Mouse (Mus musculus) lung, adult 2 months (tissue): ENCODE measurements around the gene Cdk14.

Source experiments
- CTCF ChIP-seq: fragments of 200-500 bp; IDR thresholded peaks from 2 replicates; pipeline ENCODE4 v1.5.1; 2011; ENCODE audit warnings: mild to moderate bottlenecking, low read length, control low read depth; ENCODE audit not compliant: insufficient read depth
- POLR2A ChIP-seq: fragments of 200-500 bp; IDR thresholded peaks from 2 replicates; pipeline ENCODE4 v1.6.1; 2011; ENCODE audit warnings: low read depth, mild to moderate bottlenecking, control low read depth, low read length, borderline replicate concordance; ENCODE audit errors: extremely low read depth

DNA sequence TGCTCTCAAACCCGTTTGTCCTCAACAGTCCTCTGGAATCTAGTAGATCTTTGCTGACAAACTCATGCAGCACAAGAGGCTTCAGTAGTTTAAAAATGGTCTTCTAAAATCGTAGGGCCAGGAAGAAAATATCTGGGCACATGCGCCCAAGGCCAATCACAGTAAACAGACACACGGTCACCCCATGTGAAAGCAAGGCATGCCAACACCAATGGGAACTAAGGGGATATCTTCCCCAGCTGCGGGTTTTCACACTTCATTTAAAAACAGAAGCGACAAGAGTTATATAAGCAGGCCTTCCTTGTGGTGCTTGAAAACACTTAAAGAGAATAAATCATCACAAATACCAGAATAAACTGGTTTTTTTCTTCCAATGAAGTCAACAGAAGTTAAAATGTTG is 165.7 kb downstream of the Cdk14 start:
- no peak for TF ChIP-seq CTCF
- TF ChIP-seq POLR2A, result no peak
